Mouse (Mus musculus): ENCODE data around the gene Ccdc107.
A peak's percentile ranks its signal among the peaks of the same experiment; 100 is the strongest.

Ccdc107 gene

DNA sequence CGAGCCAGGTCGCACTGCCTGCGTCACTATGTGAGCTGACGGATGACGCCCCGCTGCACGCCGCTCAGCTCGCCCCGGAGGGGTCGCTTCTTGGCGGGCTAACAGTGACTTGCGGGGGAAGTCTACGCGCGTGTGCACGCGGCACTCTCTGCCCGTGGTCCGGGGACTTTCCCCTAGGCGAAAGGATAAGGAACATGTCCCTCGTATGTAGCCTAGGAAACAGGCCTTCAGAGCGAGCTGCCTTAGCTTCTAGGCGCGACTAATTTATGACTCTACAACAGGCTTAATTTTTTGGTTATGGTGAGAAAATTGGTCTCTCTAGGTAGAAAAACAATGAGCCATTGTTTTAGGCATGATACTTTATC is at the start of gene Ccdc107:
TSS of gene Ccdc107 (plus strand) at position 80 of the 365 bp plus-strand sequence.
- DNase-seq (ENCODE audit: low spot score) = peak; percentile 95

GRCm38 (mm10) chr4:43443511-43443910 is 49.2 kb upstream of the Ccdc107 start:
- no peak for DNase-seq (ENCODE audit: low spot score)

GRCm38 (mm10) chr4:43447251-43447650 is 45.4 kb upstream of the Ccdc107 start:
- peak; percentile 84 for DNase-seq (ENCODE audit: low spot score)

- DNase-seq (ENCODE audit: low spot score) = no peak
These were observed 44.1 kb upstream of the Ccdc107 start for GRCm38 (mm10) chr4:43448554-43448953.

DNA sequence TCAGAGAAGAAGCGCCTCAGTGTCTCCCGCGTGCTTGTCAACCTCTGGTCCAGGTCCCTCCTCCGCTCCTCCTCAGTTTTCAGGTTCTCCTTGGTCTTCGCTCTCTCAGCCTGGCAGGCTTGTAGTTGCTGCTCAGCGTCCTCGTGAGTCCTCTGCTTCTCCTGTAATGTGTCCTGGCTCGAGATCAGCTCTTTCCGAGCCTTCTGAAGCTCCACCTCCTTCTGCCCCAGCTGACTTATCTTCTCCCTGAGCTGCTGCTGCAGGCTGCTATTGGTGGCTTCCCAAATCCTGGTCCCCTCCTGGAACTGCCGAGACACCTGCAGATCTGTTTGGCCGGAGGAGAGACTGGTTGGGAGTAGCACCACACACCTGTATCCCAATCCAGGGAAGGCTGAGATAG is 40.4 kb upstream of the Ccdc107 start:
- no peak for DNase-seq (ENCODE audit: low spot score)

- no peak for DNase-seq (ENCODE audit: low spot score)
These were observed 39.3 kb upstream of the Ccdc107 start for GRCm38 (mm10) chr4:43453413-43453812.

DNA sequence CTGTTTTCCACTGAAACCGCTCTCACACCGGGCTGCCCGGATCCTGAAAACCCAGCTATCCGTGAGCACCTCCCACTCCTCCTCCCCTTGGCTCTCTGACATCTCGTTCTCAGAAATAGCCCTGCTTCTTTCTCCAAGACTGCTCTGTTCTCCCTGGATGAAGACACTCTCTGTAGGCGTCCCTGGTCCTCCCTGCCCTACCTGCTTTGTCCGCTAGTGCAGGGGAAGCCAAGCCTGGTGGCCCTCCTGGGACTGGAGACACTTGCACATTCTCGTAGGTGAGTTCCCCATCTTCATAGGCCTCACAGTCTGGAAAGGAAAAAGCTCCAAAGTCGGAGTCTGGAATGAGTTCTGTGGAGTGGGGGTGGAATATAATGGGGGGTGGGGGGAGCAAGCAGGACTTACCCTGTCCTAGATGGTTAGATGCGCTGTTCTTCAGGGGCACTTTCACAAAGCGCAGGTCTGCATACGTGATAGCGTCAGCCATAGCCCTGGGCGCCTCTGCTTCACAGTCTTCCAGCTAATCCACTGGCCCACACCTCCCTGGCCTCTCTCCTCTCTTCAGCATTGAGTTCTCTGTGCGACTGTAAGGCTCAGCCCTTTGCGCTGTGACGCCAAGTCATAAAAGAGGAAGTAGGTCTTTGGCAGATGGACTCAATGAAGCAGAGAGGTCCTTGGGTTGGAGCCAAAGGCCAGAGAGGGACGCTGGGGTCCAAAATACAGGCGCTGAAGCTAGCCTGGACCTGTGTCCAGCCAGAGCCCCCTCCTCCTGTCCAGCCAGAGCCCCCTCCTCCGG is 38.5 kb upstream of the Ccdc107 start, which contains the start of gene Cd72:
TSS of gene Cd72 (minus strand) at position 588 of the 796 bp plus-strand sequence.
- no peak for DNase-seq (ENCODE audit: low spot score)

DNA sequence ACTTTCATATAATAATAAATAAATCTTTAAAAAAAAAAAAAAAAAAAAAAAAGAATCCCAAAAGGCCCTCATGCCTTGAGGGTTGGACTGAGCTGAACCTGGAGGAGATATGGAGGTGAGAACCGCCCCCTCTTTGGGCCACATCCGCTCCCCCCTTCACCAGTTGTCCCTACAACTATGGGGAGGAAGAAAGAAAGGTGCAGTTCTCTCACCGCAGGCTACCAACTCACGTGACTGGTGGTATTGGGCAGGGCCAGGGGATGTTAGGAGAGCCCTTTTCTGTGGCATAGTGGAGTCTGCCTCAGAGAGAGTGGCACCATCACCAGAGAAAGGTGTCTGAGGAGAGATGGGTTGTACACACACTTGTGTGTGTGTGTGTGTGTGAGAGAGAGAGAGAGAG is 36.2 kb upstream of the Ccdc107 start:
- DNase-seq (ENCODE audit: low spot score) = no peak

DNA sequence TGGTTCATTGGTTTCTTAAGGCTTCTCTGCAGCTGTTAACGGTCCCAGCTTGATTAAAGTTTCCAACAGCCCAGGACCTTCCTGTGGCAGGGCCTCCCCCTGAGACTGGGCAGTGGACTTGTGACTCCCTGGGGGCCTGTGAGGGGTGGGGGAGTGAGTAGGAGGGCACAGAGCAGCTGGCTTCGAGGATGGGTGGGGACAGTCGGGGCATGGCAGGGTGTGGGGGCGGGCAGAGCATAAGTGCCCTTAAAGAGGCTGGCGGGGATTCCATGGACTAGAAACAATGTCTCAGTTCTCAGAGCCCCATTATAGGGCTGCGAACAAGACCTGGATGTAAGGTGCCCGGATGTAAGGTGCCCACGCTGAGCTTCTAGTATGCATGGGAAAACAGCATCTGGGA is 35.6 kb upstream of the Ccdc107 start:
- DNase-seq (ENCODE audit: low spot score) = no peak

DNA sequence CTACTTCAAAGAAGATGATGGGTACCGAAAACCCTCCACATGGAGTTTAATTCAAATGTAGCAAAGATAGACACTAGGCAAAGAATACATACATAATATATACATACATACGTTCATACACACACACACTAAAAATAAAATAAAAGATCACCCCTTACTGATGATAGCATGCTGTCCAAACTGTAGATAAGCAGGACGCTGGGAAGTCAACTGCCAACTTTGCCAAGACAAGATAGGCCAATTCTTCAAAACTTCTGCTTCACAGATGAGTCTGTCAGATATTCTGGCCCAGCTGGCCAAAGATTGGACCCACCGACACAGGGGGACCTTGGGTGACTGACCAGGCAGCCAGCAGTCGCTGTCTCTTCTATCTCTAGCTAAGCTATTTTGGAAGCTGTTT is 29.6 kb upstream of the Ccdc107 start:
- no peak for DNase-seq (ENCODE audit: low spot score)

DNA sequence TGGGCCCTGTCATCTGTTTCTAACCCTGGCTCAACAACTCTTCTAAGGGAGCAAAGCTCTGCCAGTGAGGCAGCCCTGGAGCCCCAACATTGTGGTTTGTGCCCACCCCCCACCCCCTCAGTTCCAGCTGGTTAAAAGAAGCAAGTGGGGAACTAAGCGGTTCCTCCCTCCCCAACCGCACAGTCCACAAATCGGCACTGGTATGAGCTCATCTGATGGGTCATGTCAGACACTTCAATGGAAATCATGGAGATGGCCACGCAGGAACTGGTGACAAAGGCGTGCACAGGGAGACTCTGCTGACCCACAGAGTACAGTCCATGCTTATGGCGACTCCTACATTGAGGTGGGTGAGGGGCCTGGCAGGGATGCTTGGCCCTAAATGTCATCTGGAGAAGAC is 26.8 kb upstream of the Ccdc107 start:
- DNase-seq (ENCODE audit: low spot score) = no peak

GRCm38 (mm10) chr4:43466872-43467271 is 25.8 kb upstream of the Ccdc107 start:
- DNase-seq (ENCODE audit: low spot score) = no peak

DNA sequence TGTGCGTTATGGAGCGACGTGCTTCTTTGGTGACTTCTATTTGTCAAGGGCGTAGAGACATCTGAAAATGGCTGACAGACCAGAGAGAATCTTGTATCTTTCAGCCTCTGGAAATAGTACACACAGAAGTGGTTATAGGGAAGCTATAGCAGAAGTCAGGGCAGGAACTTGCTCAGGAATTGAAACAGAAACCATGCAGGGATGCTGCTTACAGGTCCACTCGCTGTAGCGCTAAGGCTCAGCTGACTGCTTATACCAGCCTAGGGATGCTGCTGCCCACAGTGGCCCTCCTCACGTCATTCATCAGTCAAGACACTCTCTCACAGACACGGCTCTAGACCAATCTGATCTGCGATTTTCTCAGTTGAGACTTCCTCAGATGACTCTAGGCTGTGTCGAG is 22.4 kb upstream of the Ccdc107 start:
- no peak for DNase-seq (ENCODE audit: low spot score)

GRCm38 (mm10) chr4:43473636-43474035 is 19.1 kb upstream of the Ccdc107 start:
- no peak for DNase-seq (ENCODE audit: low spot score)

DNA sequence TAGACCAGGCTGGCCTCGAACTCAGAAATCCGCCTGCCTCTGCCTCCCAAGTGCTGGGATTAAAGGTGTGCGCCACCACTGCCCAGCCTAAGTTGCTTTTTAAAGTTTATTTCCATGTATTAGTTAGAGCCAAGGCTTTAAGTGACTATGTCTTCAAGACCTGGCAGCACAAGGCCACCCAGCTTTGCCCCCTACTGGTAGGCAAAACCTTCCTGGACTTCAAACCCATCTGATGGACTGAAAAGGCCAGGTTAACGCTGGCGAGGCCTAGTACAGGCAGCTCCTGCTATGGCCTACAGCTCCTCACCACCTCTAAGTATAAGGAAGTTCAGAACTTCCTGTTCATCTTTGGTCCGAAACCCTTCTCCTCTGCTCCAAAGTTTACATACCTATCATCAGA is 16.1 kb upstream of the Ccdc107 start:
- no peak for DNase-seq (ENCODE audit: low spot score)

GRCm38 (mm10) chr4:43477857-43478533 is 14.7 kb upstream of the Ccdc107 start:
- peak; percentile 82 for DNase-seq (ENCODE audit: low spot score)

GRCm38 (mm10) chr4:43478534-43478858 is 14.2 kb upstream of the Ccdc107 start:
- no peak for DNase-seq (ENCODE audit: low spot score)

GRCm38 (mm10) chr4:43478906-43479832 is 13.5 kb upstream of the Ccdc107 start:
- DNase-seq (ENCODE audit: low spot score) = no peak

- DNase-seq (ENCODE audit: low spot score) = no peak
These were observed 11.7 kb upstream of the Ccdc107 start for GRCm38 (mm10) chr4:43480985-43481384.

GRCm38 (mm10) chr4:43481894-43482456 is 10.7 kb upstream of the Ccdc107 start:
- DNase-seq (ENCODE audit: low spot score) = no peak

- peak; percentile 25 for DNase-seq (ENCODE audit: low spot score)
These were observed 10.1 kb upstream of the Ccdc107 start for GRCm38 (mm10) chr4:43482591-43482990.

GRCm38 (mm10) chr4:43483535-43484091 is 9.1 kb upstream of the Ccdc107 start, which contains the start of gene Sit1:
Gene Sit1 (minus strand): TSS chr4:43483734.
- no peak for DNase-seq (ENCODE audit: low spot score)
